Mouse (Mus musculus): ENCODE results near the gene Gimap9. TPM values are rescaled to one million over a fixed set of nuclear protein-coding genes. Genes with fewer than 3 reads are reported as not detected.

Gimap9 gene
- polyA plus RNA-seq (2017; shearing (Covaris generic)) = 100 to 1,000 TPM; 302 to 342 TPM

- ATAC-seq = peak; percentile 55
Observed at GRCm38 (mm10) chr6:48675931-48676859, at the start of gene Gimap9. Gimap9 (plus strand) TSS chr6:48676129.

DNA sequence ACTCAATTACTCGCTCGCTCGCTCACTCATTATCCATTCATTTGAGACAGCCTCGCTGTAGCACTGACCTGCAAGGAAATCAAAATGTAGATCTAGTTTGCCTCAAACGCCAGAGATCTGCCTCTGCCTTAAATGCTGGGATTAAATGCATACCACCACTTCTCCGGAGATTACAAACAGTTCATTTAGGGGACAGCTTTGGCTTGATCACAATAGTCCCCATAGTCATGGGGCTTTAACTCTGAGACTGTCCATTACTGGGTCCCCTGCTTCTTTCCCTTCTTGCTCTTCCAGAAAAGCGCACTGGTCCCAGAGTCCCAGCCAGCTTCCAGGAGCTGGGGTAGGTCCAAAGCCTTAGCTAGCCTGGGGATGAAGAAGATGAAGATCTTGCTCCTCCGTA is 49.5 kb upstream of the Gimap9 start, which contains the start of gene AI854703:
AI854703 (plus strand) TSS at position 301 of the 400 bp plus-strand sequence.
- ATAC-seq = no peak

- ATAC-seq = peak; percentile 53
Observed at GRCm38 (mm10) chr6:48626984-48627383, 48.9 kb upstream of the Gimap9 start.

DNA sequence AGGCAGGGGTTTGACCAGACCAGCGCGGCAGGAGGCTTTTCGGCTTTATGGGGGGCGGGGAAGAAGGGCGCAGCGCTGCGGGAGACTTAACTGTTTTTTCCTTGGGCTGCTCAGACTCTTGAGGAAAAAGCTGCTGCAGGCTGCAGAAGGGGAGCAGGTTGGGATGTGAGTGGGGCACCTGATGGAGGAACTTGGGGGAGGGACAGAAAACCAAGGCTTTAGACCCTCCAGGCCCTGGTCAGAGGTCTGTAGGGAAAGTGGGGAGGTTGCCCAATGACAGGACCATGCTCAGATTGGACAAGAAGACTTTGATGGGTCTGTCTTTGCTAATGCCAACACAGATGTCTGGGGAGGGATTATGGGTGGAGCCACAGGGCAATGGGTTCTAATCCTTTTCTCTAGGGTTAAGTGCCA is 48.4 kb upstream of the Gimap9 start:
- no peak for ATAC-seq

DNA sequence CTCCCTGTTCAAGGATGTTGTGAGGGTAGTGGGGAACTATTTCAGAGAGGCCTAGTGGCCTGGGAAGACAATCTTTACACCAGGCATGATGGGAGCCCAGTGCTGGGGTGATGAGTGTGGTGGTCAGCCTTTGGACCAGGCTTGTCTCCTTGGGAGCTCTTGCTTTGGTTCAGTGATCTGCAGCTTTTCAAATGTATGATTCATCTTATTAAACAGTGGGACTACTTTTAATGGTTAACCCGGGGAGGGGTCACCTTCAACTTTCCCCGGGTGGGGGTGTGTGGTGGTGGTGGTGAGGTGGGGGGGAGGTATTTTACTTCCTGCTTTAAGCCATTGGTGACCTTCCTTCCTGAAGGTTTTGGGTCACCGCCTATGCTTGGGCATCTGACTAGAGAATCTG is 47.6 kb upstream of the Gimap9 start:
- ATAC-seq = no peak

- peak; percentile 79 for ATAC-seq
Observed at GRCm38 (mm10) chr6:48628808-48629660, 46.9 kb upstream of the Gimap9 start.

DNA sequence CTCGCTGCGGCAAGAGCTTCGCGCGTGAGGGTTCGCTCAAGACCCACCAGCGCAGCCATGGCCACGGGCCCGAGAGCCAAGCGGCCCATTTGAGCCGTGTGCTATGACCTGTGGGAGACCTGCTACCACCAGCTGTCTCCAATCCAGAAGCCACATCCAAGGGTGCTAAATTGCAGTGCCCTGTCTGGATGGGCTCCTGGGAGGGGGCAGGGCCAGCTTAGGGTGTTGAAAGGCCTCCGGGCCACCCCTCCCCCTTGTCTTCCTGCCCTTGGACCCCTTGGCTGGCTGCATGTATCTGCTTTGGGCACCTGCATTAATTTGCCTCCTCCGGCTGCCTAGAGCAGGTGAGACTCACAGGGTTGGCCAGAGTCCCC is 46.3 kb upstream of the Gimap9 start:
- ATAC-seq = no peak

- no peak for ATAC-seq
Observed at GRCm38 (mm10) chr6:48630831-48631230, 45.1 kb upstream of the Gimap9 start.

DNA sequence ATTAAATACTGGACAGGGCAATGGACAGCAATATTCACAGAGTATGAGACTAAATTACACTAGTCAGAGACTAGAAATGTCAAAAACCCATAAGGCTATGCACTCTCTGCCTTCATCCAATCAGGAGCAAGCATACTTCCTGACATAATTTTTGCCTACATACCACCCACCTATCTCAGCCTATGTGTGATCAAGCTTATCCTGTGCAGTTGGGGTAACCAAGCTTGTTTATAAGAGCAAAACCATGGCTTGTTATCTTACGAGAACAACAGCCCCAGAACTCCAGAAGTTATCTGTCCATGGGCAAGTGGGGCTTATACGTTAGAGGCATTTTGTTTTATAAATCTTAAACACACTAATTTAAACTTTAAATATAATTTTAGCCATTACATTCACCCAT is 40.8 kb upstream of the Gimap9 start:
- ATAC-seq = no peak

DNA sequence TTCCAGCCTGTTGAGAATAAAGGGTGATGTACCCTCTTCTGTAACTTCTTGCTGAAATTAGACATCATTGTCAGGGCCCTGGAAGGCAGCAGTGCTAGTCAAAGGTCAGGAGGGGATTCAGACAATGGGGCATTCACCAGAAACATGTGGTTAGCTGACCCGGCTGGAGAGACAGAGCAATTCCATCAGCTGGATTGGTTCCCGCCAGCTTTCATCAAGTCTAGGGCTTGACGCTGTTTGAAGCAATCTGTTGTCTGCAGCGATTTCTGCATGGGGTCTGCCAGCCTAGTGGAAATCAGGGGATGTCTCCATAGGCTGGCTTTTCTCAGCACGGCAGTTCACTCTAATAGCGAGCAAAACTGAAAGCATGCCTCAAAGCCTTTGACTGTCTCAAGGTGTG is 39.4 kb upstream of the Gimap9 start:
- ATAC-seq = no peak

- ATAC-seq = no peak
Observed at GRCm38 (mm10) chr6:48637811-48638500, 38.0 kb upstream of the Gimap9 start.

GRCm38 (mm10) chr6:48638553-48638952 is 37.4 kb upstream of the Gimap9 start:
- ATAC-seq = no peak

- no peak for ATAC-seq
Observed at GRCm38 (mm10) chr6:48641391-48641790, 34.5 kb upstream of the Gimap9 start.

DNA sequence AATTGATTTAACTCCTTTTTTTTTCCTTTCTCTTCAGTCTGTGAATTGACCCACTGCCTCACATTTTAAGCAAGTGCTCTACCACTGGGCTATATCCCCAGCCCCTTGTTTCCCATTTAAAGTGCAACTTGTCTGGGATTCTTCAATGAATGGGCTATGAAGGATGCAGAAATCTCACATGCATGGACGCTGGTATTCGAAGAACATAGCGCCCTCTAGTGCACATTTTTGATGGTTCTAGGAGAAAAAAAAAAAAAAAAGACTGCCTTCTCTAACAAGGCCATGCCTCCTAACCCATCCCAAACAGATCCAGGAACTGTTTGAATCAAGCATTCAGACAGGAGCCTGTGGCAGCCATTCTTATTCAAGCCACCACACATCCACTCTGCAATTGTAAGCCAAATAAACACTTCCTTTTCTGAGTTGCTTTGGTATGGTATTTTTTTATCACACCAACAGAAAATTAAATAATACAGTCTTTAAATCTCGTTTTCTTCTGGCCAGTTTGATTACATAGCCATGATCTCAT is 33.1 kb upstream of the Gimap9 start:
- ATAC-seq = no peak

GRCm38 (mm10) chr6:48645660-48646308 is 30.1 kb upstream of the Gimap9 start:
- ATAC-seq = peak; percentile 56

GRCm38 (mm10) chr6:48646309-48646690 is 29.6 kb upstream of the Gimap9 start:
- ATAC-seq = peak; percentile 10

GRCm38 (mm10) chr6:48646995-48647394 is 28.9 kb upstream of the Gimap9 start, which contains the start of gene Gimap8:
Gimap8 (plus strand) TSS chr6:48647234.
- peak; percentile 89 for ATAC-seq

- no peak for ATAC-seq
Observed at GRCm38 (mm10) chr6:48647611-48648010, 28.3 kb upstream of the Gimap9 start.

DNA sequence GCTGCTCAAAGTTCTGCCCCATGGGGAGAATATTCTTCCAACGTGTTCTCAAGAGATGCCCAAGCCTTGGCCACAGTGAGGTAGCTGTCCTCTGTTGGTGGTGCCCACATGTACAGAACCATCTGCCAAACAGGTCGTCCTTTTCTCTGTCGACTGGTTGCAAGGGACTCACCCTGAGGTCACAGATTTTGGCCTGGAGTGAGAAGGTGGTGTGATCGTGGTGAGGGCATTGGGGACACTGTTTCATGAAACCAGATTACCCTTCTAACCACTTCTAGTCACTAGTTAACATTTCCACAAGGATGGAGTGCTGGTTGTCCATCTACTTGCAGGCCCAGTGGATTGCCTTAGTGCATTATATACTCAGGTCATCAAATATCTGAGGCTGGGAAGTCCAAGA is 27.1 kb upstream of the Gimap9 start:
- no peak for ATAC-seq

- ATAC-seq = no peak
Observed at GRCm38 (mm10) chr6:48650041-48650440, 25.9 kb upstream of the Gimap9 start.

- ATAC-seq = no peak
Observed at GRCm38 (mm10) chr6:48658721-48659120, 17.2 kb upstream of the Gimap9 start.

DNA sequence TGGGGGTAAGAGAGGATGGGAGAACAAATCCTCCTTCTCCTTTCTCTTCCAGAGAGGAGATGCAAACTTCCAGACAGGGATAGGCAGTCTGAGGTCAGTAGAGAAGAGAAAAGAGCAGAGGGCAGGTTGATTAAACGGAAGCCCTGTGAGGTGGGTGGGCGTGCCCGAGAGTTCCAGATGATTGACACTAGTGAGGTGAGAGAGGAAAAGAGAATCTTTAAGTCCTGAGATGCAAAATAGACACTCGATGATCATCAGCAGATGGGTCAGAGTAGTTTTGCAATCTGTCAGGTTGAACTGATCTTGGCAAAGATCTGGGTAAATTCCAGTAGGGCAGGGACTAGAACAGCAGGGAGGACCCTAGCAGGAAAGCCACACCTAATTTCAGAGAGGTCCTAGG is 11.2 kb upstream of the Gimap9 start:
- peak; percentile 56 for ATAC-seq

Data from CD4-positive, CD25-positive, alpha-beta regulatory T cell, adult 4 months (primary cell).